Mouse (Mus musculus) spleen, postnatal 4 days (tissue): Measurements from ENCODE around the gene Tas2r119.

Experiments used
- DNase-seq, 2 experiments: peaks; one replicate each; pipeline ENCODE4 v3.0.0; 2022; ENCODE audit warnings: low spot score in 2 of 2

Tas2r119 gene

GRCm38 (mm10) chr15:32225394-32225793 lies 48.3 kb downstream of the Tas2r119 start:
- DNase-seq: no peak

GRCm38 (mm10) chr15:32226381-32226780 lies 49.3 kb downstream of the Tas2r119 start:
- no peak for DNase-seq

DNA sequence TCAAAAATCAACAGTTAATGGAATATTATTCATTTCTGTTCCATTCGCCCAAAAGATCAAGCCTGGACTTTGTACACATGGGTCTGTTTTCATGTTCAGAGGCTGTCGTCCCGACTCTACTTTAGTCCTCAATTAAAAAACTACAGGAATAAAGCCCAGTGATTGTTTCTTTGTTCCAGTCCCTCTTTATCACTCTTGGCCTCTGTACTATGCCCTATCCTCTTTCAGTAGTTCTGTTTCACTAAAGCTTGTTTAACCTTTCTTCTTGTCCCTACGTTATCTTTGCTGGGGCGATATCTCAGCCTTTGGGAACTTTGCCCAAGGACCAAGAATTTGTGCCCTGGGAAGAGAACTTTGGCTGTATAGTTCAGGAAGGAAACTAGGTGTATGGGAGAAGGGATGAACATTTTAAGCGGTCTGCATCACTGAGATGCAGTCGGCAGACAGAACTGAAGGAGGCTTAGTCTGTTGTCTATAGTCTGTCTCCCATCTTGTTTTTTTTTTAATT lies 49.9 kb downstream of the Tas2r119 start:
- DNase-seq: no peak
